Mouse (Mus musculus) bone marrow macrophage, adult 2 months (primary cell): ENCODE measurements around the gene Dennd6b. TPM values are rescaled to one million over a fixed set of nuclear protein-coding genes. Genes with fewer than 3 reads are reported as not detected.
A peak's percentile ranks its signal among the peaks of the same experiment; 100 is the strongest.

Experiments
- H3K27ac ChIP-seq: 2 replicates; pipeline ENCODE4 v1.5.1; 2012; ENCODE audit warnings: low read depth, low read length; ENCODE audit not compliant: insufficient read depth
- H3K4me1 ChIP-seq: 2 replicates; pipeline ENCODE4 v1.6.1; 2012; ENCODE audit warnings: low read length; ENCODE audit not compliant: control insufficient read depth, insufficient read depth
- H3K4me3 ChIP-seq: 2 replicates; pipeline ENCODE4 v1.5.1; 2012; ENCODE audit warnings: mild to moderate bottlenecking, low read length, moderate library complexity; ENCODE audit not compliant: insufficient read depth
- CTCF ChIP-seq: IDR thresholded peaks from 2 replicates; pipeline ENCODE4 v1.5.1; 2012; ENCODE audit warnings: low read depth, mild to moderate bottlenecking, low read length, moderate library complexity
- POLR2A ChIP-seq: IDR thresholded peaks from 2 replicates; pipeline ENCODE4 v1.6.1; 2012; ENCODE audit warnings: mild to moderate bottlenecking, low read depth, low read length, borderline replicate concordance
- polyA plus RNA-seq: library from polyadenylated mRNA; stranded (reverse); fragments of >200 nt; gene quantifications from 2 replicates; pipeline ENCODE4 v1.2.4, GENCODE M21; 2012; ENCODE audit not compliant: missing spikeins, insufficient read depth, insufficient read length

Dennd6b gene
- polyA plus RNA-seq, 1 experiment, result 3.4 TPM

- no peak overlapping the region for H3K4me3 ChIP-seq
- peaks cover 37% of the 10 kb centered on the region for H3K4me1 ChIP-seq
- H3K27ac ChIP-seq, result peak overlapping the region; percentile 36; the same call in 1 of the 2 replicates
- TF ChIP-seq POLR2A, result no peak
- TF ChIP-seq CTCF, result no peak
These were observed 26.9 kb downstream of the Dennd6b start for GRCm38 (mm10) chr15:89169431-89169830.

DNA sequence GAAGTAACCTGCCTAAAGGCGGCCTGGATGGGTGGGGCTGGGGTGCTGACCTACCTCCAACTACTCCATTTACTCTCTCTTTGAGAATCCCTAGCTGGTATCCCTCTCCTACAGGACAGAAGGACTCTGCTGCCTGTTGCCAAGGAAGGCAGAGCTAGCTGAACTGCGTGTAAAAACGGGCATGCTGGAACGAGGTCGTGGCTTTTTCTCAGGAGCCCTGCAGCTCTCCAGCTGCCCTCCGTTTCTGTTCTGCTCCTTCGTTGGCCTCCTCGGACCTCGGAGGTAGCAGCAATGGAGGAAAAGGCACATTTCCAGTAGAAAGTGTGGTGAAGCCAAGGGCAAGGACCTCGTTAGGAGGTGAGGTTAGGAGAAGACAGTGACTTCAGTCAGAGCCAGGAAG is 27.4 kb downstream of the Dennd6b start:
- Histone ChIP-seq H3K4me1 (peaks cover 32% of the 10 kb centered on the region), H3K4me3 (no peak overlapping the region), H3K27ac (no peak overlapping the region)
- TF ChIP-seq POLR2A (no peak), CTCF (no peak)

GRCm38 (mm10) chr15:89165478-89165877 is 30.8 kb downstream of the Dennd6b start:
- no peak for TF ChIP-seq POLR2A
- TF ChIP-seq CTCF, result no peak
- Histone ChIP-seq H3K27ac (no peak overlapping the region), H3K4me3 (no peak overlapping the region)

DNA sequence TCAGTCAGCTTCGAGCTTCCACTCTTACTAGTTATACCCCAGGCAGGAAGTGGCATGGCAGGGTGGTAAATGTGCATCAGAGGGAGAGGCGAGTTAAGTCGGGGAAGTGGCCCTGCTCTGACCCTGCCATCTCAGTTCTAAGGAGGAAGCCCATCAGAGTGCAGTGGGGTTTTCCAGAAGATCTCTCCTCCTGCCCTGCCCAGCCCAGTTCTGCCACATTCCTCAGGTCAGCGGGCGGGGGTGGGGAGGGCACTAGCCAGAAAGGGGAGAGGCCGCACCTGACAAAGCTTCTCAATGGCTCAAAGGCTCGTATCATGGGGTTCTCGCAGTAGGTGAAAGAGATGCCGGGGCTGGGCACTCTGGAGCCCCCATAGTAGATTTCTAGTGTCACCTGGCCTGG is 34.9 kb downstream of the Dennd6b start:
- Histone ChIP-seq H3K4me3 (no peak overlapping the region), H3K27ac (no peak overlapping the region), H3K4me1 (no peaks in the 10 kb centered on the region)
- TF ChIP-seq POLR2A, result no peak
- no peak for TF ChIP-seq CTCF

More at GRCm38 (mm10) chr15:89165478-89165877, 30.8 kb downstream of the Dennd6b start:
- H3K4me1 ChIP-seq, result peaks cover 13% of the 10 kb centered on the region

DNA sequence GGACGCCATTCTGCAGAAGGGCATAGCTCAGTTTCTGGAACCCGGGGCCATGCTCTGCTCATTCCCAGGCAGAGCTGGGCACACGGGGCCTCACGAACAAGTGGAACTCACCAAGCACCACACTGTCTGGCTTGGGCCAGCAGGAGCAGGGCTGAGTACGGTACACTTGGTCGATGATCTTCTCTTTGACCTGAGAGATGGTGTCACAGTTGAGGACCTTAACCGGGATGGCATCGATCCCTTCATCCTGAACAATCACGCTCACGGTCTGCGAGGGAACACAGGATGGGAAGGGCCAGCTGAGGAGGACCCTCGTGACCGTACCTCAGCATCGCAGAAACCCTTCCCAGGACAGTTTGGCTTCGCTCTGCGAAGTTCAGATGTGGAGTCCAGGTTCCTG is 37.8 kb downstream of the Dennd6b start:
- Histone ChIP-seq H3K4me1 (no peaks in the 10 kb centered on the region), H3K27ac (no peak overlapping the region), H3K4me3 (no peak overlapping the region)
- TF ChIP-seq POLR2A (no peak), CTCF (no peak)

DNA sequence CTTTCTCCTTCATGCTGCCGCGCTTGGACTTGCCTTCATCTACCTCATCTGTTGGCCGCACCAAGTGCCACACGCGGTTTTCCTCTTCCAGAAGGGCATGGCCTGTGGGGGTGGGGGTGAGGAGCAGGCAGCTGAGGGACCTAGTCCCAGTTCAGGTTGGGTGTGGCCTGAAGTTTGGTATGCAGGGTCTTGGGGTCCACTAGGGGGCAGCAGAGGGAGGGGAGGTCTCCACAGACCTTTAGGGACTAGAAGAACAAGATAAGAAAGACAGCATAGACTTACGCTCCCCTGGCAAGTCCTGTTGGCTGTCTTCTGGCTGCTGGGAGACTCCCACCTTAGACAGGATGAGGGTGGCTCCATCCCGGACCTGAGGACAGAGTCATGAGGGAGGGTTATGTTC is 38.3 kb downstream of the Dennd6b start:
- Histone ChIP-seq H3K27ac (no peak overlapping the region), H3K4me1 (no peaks in the 10 kb centered on the region), H3K4me3 (no peak overlapping the region)
- TF ChIP-seq POLR2A (no peak), CTCF (peak; percentile 36; the same call in 1 of the 2 replicates)

DNA sequence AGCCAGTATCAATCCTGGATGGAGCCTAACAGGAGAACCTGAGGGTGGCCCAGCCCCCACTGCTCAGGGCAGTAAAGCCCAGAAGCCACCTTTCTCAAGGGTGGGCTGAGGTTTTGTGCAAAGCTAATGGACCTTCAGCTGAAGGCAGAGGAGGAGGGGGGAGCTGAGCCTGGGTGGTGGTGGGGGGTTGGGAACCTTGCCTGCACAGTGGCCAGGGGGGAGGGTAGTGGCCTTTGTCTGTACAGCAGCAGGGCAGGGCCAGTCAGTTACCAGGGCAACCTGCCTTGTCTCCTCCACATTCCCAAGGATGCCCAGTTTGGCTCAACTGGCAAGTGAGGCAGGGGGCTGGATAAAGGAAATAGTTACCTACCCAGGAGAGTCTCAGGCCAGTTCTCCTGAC is 44.0 kb downstream of the Dennd6b start:
- TF ChIP-seq CTCF, result no peak
- no peak for TF ChIP-seq POLR2A
- Histone ChIP-seq H3K4me3 (no peak overlapping the region), H3K27ac (no peak overlapping the region), H3K4me1 (peaks cover 8% of the 10 kb centered on the region)

GRCm38 (mm10) chr15:89150041-89150390 is 46.3 kb downstream of the Dennd6b start:
- Histone ChIP-seq H3K4me3 (peak overlapping the region; percentile 48), H3K27ac (no peak overlapping the region), H3K4me1 (peaks cover 12% of the 10 kb centered on the region)
- TF ChIP-seq POLR2A, result no peak
- TF ChIP-seq CTCF, result no peak

- Histone ChIP-seq H3K27ac (no peak within 1 kb of the TSS), H3K4me1 (peaks cover 12% of the 10 kb centered on the region), H3K4me3 (peak within 1 kb of the TSS; percentile 68)
- TF ChIP-seq CTCF (no peak), POLR2A (no peak)
These were observed 46.8 kb downstream of the Dennd6b start, which contains the start of gene Mapk11 for GRCm38 (mm10) chr15:89149271-89150040. Gene Mapk11 (minus strand): TSS chr15:89149628.

- Histone ChIP-seq H3K27ac (no peak overlapping the region), H3K4me3 (peak overlapping the region; percentile 68), H3K4me1 (peaks cover 12% of the 10 kb centered on the region)
- TF ChIP-seq CTCF (no peak), POLR2A (no peak)
These were observed 47.6 kb downstream of the Dennd6b start for GRCm38 (mm10) chr15:89148496-89149270.
